ENCODE assay signal across 9 mouse cellular contexts in genomic region chr12:81719161-81719560, GRCm38 (mm10).
DNase-seq lines count a peak whose midpoint lies in the region; ATAC-seq and TF ChIP-seq lines count a peak whose summit lies in the region.
"Had no signal": no experiment of that assay in that cellular context is flagged by ENCODE, and none has a peak within 500 bp of the region (broad histone marks: within the 10 kb centered on the region; RNA-seq: fewer than 3 reads in every experiment).

No protein-coding gene starts in this region.

- DNase-seq in kidney, adult 11 months, result peak; percentile 8
- DNase-seq in kidney, adult 8-10 months, result no peak
- DNase-seq in 3T3-L1 (ENCODE audit: low read depth, low spot score), result peak; percentile 85
- peak; percentile 64 for DNase-seq in NIH3T3 (ENCODE audit: low read depth)
- peak; percentile 68 for DNase-seq in liver, postnatal 0 days
- DNase-seq in cerebellum, postnatal 36 days, result no peak

- H3K4me3 ChIP-seq in liver, postnatal 0 days (ENCODE audit: low read depth, low read length), result no peak overlapping the region
- no peak overlapping the region for H3K4me3 ChIP-seq in forebrain, embryonic 15.5 days
- H3K4me3 ChIP-seq: layer of hippocampus, adult 2 months had no signal

- H3K4me1 ChIP-seq in liver, postnatal 0 days (ENCODE audit: insufficient read depth), result no peaks in the 10 kb centered on the region
- H3K4me1 ChIP-seq in forebrain, embryonic 15.5 days, result no peaks in the 10 kb centered on the region

- WGBS in liver, postnatal 0 days (ENCODE audit: insufficient replicate concordance), result 31% methylated on average over 5 of the region's 5 CpGs
- WGBS in forebrain, embryonic 15.5 days, result 69% methylated on average over 5 of the region's 5 CpGs

- TF ChIP-seq EP300 in liver, postnatal 0 days (IDR thresholded peaks at IDR 0.05; ENCODE audit: low read depth), result no peak

- 0 out of 2 replicates have a peak, but pooled peaks cover 4% of the 10 kb centered on the region for H3K27me3 ChIP-seq in liver, postnatal 0 days (ENCODE audit: insufficient read depth, low read length)
- no peaks in the 10 kb centered on the region for H3K27me3 ChIP-seq in forebrain, embryonic 15.5 days

- no peaks in the 10 kb centered on the region for H3K36me3 ChIP-seq in liver, postnatal 0 days (replicated peaks; ENCODE audit: insufficient read depth, low read length)
- peaks cover 19% of the 10 kb centered on the region for H3K36me3 ChIP-seq in forebrain, embryonic 15.5 days

- peak; percentile 68 for ATAC-seq in liver, postnatal 0 days
- ATAC-seq in activated CD4-positive, CD25-positive, alpha-beta regulatory T cell, adult 4 months, result no peak
- no peak for ATAC-seq in forebrain, embryonic 15.5 days (replicated peaks)

- no peaks in the 10 kb centered on the region for H3K9me3 ChIP-seq in liver, postnatal 0 days (ENCODE audit: low read length)
- H3K9me3 ChIP-seq in forebrain, embryonic 15.5 days, result no peaks in the 10 kb centered on the region

- no peak overlapping the region for H3K9ac ChIP-seq in liver, postnatal 0 days (replicated peaks)
- no peak overlapping the region for H3K9ac ChIP-seq in forebrain, embryonic 15.5 days (replicated peaks)

- H3K4me2 ChIP-seq in liver, postnatal 0 days (ENCODE audit: low read depth, low read length), result no peak overlapping the region
- H3K4me2 ChIP-seq in forebrain, embryonic 15.5 days (replicated peaks), result no peak overlapping the region

- TF ChIP-seq CTCF in liver, postnatal 0 days (IDR thresholded peaks at IDR 0.05; ENCODE audit: low read depth), result no peak

- H3K27ac ChIP-seq in liver, postnatal 0 days (ENCODE audit: low read depth), result peak overlapping the region; percentile 51; the same call in 1 of the 2 replicates
- no peak overlapping the region for H3K27ac ChIP-seq in forebrain, embryonic 15.5 days (replicated peaks)
- H3K27ac ChIP-seq: layer of hippocampus, adult 2 months had no signal

Comparison
In these comparisons a context has a peak if more than half of its experiments do, and no peak if none do; other contexts are left out.
1. DNase-seq: peak in kidney, adult 11 months (single experiment), 3T3-L1 (single experiment), NIH3T3 (single experiment) and liver, postnatal 0 days (single experiment); none in kidney, adult 8-10 months (0 of 2) and cerebellum, postnatal 36 days (0 of 2).